ENCODE assay signal across 10 mouse cellular contexts in the genomic region with DNA sequence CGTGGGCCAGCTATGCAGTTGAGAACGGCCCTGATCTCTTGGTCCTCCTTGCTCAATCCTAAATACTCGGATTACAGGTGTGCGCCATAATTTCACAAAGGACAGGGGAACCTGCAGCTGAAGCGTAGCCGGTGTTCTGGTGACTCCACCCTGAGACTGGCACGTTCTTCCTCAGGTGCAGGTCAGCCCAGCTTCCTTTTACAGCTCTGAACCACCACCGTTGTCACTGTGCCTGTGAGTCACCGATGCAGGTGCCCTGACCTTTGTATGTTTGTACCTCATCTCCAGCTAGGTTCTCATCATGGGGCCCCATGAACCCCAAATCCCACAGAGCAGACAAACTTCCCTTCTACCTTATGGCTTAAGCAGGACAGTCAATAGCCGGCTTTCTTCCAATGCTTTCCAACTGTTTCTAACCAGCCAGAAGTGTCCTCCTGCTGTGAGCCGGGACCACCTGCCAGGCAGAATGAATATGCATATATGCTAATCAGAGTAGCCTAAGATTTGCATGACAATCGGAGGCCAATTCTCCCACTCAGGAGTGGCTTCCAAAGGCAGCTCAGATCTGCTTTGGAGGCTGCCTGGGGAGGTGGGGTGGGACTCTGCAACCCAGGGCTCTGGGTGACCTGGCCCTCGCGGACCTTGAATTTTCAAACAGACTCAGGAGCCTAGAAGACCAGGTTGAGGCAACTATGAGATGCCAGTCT. TPM values are rescaled to one million over a fixed set of nuclear protein-coding genes. Genes with fewer than 3 reads are reported as not detected.
DNase-seq lines count a peak whose midpoint lies in the region; ATAC-seq lines count a peak whose summit lies in the region.
"Had no signal": no experiment of that assay in that cellular context is flagged by ENCODE, and none has a peak within 500 bp of the region (broad histone marks: within the 10 kb centered on the region; RNA-seq: fewer than 3 reads in every experiment).

No protein-coding gene starts in this region.

- H3K4me2 ChIP-seq in forebrain, embryonic 15.5 days (replicated peaks), result 0 out of 2 replicates have a peak overlapping the region, but pooled peaks have one; percentile 4

- H3K27ac ChIP-seq in forebrain, embryonic 15.5 days (replicated peaks), result peak overlapping the region; percentile 61

- H3K4me3 ChIP-seq in forebrain, embryonic 15.5 days, result no peak overlapping the region
- H3K4me3 ChIP-seq: myocyte had no signal

- no peaks in the 10 kb centered on the region for H3K9me3 ChIP-seq in forebrain, embryonic 15.5 days

- peak; percentile 68 for ATAC-seq in forebrain, embryonic 15.5 days (replicated peaks)

- H3K9ac ChIP-seq in forebrain, embryonic 15.5 days (replicated peaks), result no peak overlapping the region

- 22% methylated on average over 14 of the region's 14 CpGs for WGBS in forebrain, embryonic 15.5 days

- H3K4me1 ChIP-seq in forebrain, embryonic 15.5 days, result peaks cover 50% of the 10 kb centered on the region

- H3K36me3 ChIP-seq in forebrain, embryonic 15.5 days, result no peaks in the 10 kb centered on the region

- peak; percentile 32 to 42 for DNase-seq in layer of hippocampus, adult 18-20 months (ENCODE audit: low spot score in 2 of 2)
- no peak for DNase-seq in layer of hippocampus, postnatal 25 days (ENCODE audit: extremely low spot score in 1 of 2, low spot score in 1 of 2)
- DNase-seq in layer of hippocampus, adult 9-11 months, result peak; percentile 71
- peak; percentile 70 to 80 for DNase-seq in right cerebral cortex, postnatal 10 days (ENCODE audit: low spot score in 2 of 2)
- no peak for DNase-seq in cerebellum, adult 8-10 months
- no peak for DNase-seq in Muller cell, postnatal 12 days (ENCODE audit: inconsistent ontology term)
- DNase-seq in cerebellum, adult 11 months, result no peak
- DNase-seq: heart, postnatal 10 days had no signal

- no peaks in the 10 kb centered on the region for H3K27me3 ChIP-seq in forebrain, embryonic 15.5 days

RNA-seq across cellular contexts. Expression of gene Prr5, which starts 47.5 kb away (rescaled TPM):
- 10 to 100 TPM; 14.0 to 14.4 TPM for total RNA-seq in layer of hippocampus, adult 18-20 months (2021)
- 10 to 100 TPM; 10.1 to 16.9 TPM for total RNA-seq in layer of hippocampus, postnatal 25 days (2021)
- polyA plus RNA-seq in forebrain, embryonic 15.5 days (2015; fragmentation: Nextera tagmentation; extraction: Ambion mirVana), result 11.5 and 11.8 TPM in 2 replicates

Comparison
In these comparisons a context has a peak if more than half of its experiments do, and no peak if none do; other contexts are left out.
1. DNase-seq: peak in layer of hippocampus, adult 18-20 months (2 of 2), layer of hippocampus, adult 9-11 months (single experiment) and right cerebral cortex, postnatal 10 days (2 of 2); none in layer of hippocampus, postnatal 25 days (0 of 2), cerebellum, adult 8-10 months (single experiment), Muller cell, postnatal 12 days (single experiment) and cerebellum, adult 11 months (single experiment).